Mouse (Mus musculus): ENCODE data around the gene Mier3. TPM values are rescaled to one million over a fixed set of nuclear protein-coding genes. Genes with fewer than 3 reads are reported as not detected.

Gene Mier3
- polyA plus RNA-seq, 2 experiments: 23.3 to 31.2 TPM

DNA sequence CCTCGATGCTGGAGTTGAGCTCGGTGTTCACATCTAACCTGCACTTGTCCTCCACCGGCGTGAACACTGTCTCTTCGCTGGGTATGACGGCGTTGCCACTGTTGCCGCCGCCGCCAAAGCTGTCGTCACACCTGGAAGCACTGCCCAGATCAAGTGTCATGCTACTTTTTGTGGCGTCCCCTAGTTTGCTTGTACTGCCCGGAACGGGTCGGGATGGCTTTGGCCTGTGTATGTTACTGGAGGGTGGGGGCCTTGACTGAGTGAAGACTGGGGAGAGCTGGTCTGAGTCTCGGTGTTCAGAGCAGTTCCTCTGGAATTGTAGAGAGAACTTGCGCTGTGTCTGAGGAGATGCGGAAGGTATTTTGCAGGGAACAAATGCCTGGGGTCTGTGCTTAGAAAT, 74.6 kb downstream of the Mier3 start:
- 97% methylated on average over 18 of the region's 18 CpGs for WGBS
- peaks cover 88% of the 10 kb centered on the region for H3K36me3 ChIP-seq (ENCODE audit: control insufficient read depth, insufficient read depth, low read length)
- DNase-seq (ENCODE audit: low spot score): no peak

DNA sequence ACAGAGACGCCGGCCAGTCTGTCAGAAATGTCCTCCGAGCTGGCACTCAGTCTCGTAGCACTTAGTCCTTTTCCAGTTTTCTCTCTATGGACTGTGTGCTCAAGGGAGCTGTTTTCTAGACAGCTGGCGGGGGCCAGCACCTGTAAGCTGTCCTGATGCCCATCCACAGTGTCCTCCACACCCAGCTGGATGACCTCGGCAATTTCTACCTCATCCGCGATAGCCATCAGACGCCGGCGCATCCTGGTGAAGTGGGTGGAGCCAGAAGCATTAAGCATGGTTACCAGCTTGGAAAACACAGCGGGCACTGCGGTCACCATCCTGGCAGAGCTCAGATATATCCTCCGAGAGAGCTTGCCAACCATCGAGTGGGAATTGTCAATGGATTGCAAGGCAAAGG, 75.2 kb downstream of the Mier3 start:
- no peaks in the 10 kb centered on the region for H3K9me3 ChIP-seq (ENCODE audit: control insufficient read depth, low read length)
- no peaks in the 10 kb centered on the region for H3K4me1 ChIP-seq (ENCODE audit: control insufficient read depth, insufficient read depth, low read length)
- WGBS: 97% methylated on average over 15 of the region's 15 CpGs
- no peak for TF ChIP-seq POLR2A (IDR thresholded peaks at IDR 0.05; ENCODE audit: borderline replicate concordance, extremely low read depth, insufficient read depth, insufficient read length)
- H3K4me3 ChIP-seq (replicated peaks; ENCODE audit: low read length): no peak overlapping the region
- no peak overlapping the region for H3K9ac ChIP-seq (ENCODE audit: low read depth, low read length, severe bottlenecking)
- no peak overlapping the region for H3K4me2 ChIP-seq (replicated peaks; ENCODE audit: low read depth, low read length, severe bottlenecking)
- DNase-seq (ENCODE audit: low spot score): no peak
- ATAC-seq (ENCODE audit: low FRiP score, low read depth): no peak
- no peaks in the 10 kb centered on the region for H3K27me3 ChIP-seq (ENCODE audit: control insufficient read depth, insufficient read depth, low read length)
- no peak overlapping the region for H3K27ac ChIP-seq (replicated peaks; ENCODE audit: low read depth, low read length)
- peaks cover 87% of the 10 kb centered on the region for H3K36me3 ChIP-seq (ENCODE audit: control insufficient read depth, insufficient read depth, low read length)

More for the DNA sequence above, 74.6 kb downstream of the Mier3 start:
- Histone ChIP-seq H3K9me3 (ENCODE audit: control insufficient read depth, low read length) (no peaks in the 10 kb centered on the region), H3K4me3 (replicated peaks; ENCODE audit: low read length) (no peak overlapping the region), H3K27me3 (ENCODE audit: control insufficient read depth, insufficient read depth, low read length) (no peaks in the 10 kb centered on the region), H3K9ac (ENCODE audit: low read depth, low read length, severe bottlenecking) (no peak overlapping the region), H3K27ac (replicated peaks; ENCODE audit: low read depth, low read length) (no peak overlapping the region), H3K4me2 (replicated peaks; ENCODE audit: low read depth, low read length, severe bottlenecking) (no peak overlapping the region), H3K4me1 (ENCODE audit: control insufficient read depth, insufficient read depth, low read length) (no peaks in the 10 kb centered on the region)
- no peak for TF ChIP-seq POLR2A (IDR thresholded peaks at IDR 0.05; ENCODE audit: borderline replicate concordance, extremely low read depth, insufficient read depth, insufficient read length)
- ATAC-seq (ENCODE audit: low FRiP score, low read depth): no peak

DNA sequence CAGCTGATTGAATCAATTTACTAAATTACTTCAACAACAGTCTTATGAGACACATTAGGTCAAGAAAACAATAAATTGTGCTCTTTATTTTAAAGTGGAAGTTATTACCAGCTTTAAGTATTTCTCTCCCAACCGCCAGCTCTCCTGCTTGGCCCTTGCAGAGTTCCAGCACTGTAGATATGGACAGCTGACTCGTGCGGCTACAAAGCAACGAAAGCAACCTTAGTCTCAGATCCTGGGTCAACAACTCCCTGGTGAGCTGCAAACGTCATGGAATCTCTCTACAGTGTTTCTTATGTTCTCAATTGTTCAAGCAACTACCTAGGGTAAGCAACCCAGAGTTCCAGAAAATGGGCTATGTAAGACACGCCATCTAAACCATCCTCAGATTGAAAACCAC, 76.2 kb downstream of the Mier3 start:
- Histone ChIP-seq H3K36me3 (ENCODE audit: control insufficient read depth, insufficient read depth, low read length) (peaks cover 92% of the 10 kb centered on the region), H3K27me3 (ENCODE audit: control insufficient read depth, insufficient read depth, low read length) (no peaks in the 10 kb centered on the region), H3K4me2 (replicated peaks; ENCODE audit: low read depth, low read length, severe bottlenecking) (no peak overlapping the region), H3K4me3 (replicated peaks; ENCODE audit: low read length) (no peak overlapping the region), H3K27ac (replicated peaks; ENCODE audit: low read depth, low read length) (no peak overlapping the region), H3K4me1 (ENCODE audit: control insufficient read depth, insufficient read depth, low read length) (no peaks in the 10 kb centered on the region), H3K9ac (ENCODE audit: low read depth, low read length, severe bottlenecking) (no peak overlapping the region), H3K9me3 (ENCODE audit: control insufficient read depth, low read length) (no peaks in the 10 kb centered on the region)
- ATAC-seq (ENCODE audit: low FRiP score, low read depth): no peak
- no peak for TF ChIP-seq POLR2A (IDR thresholded peaks at IDR 0.05; ENCODE audit: borderline replicate concordance, extremely low read depth, insufficient read depth, insufficient read length)
- DNase-seq (ENCODE audit: low spot score): no peak
- WGBS: 86% methylated on average over 6 of the region's 6 CpGs

DNA sequence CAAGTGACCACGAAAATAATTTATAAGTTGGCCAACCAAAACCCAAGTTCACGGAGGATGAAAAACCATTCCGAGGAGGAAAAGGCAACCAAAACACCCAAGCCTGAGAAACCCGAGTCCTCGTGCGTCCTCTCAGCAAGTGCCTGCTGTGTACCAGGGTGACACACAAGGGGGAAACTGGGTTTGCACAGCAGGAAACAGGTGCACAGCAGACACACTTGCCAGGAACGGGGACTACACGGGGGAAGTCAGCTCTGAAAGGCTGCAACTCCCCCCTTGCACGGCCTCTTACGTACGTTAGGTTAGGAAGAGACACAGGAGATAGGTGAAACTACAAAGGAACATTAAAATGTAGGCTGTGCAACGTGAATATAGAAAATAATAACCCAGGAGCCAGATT, 81.7 kb downstream of the Mier3 start:
- ATAC-seq (ENCODE audit: low FRiP score, low read depth) (no peak), DNase-seq (ENCODE audit: low spot score) (no peak)
- Histone ChIP-seq H3K27ac (replicated peaks; ENCODE audit: low read depth, low read length) (no peak overlapping the region), H3K4me3 (replicated peaks; ENCODE audit: low read length) (no peak overlapping the region), H3K27me3 (ENCODE audit: control insufficient read depth, insufficient read depth, low read length) (no peaks in the 10 kb centered on the region), H3K9ac (ENCODE audit: low read depth, low read length, severe bottlenecking) (no peak overlapping the region), H3K9me3 (ENCODE audit: control insufficient read depth, low read length) (no peaks in the 10 kb centered on the region), H3K4me1 (ENCODE audit: control insufficient read depth, insufficient read depth, low read length) (no peaks in the 10 kb centered on the region), H3K4me2 (replicated peaks; ENCODE audit: low read depth, low read length, severe bottlenecking) (no peak overlapping the region), H3K36me3 (ENCODE audit: control insufficient read depth, insufficient read depth, low read length) (peaks cover 83% of the 10 kb centered on the region)
- no peak for TF ChIP-seq POLR2A (IDR thresholded peaks at IDR 0.05; ENCODE audit: borderline replicate concordance, extremely low read depth, insufficient read depth, insufficient read length)
- 89% methylated on average over 12 of the region's 12 CpGs for WGBS

Other genes with a start within 250 kb of the Mier3 start
- 29.4 and 53.3 TPM in 2 replicates for gene Gpbp1, start 190.9 kb upstream of the Mier3 start, polyA plus RNA-seq (2012; rRNA removed)
- 84.2 and 97.0 TPM in 2 replicates for gene Gpbp1, start 190.9 kb upstream of the Mier3 start, polyA plus RNA-seq (2014; fragmentation: Nextera tagmentation; extraction: Ambion mirVana)
- not detected in 2 replicates for gene Gm49496, start 131.0 kb upstream of the Mier3 start, polyA plus RNA-seq (2012; rRNA removed)
- gene Gm49496, start 131.0 kb upstream of the Mier3 start, polyA plus RNA-seq (2014; fragmentation: Nextera tagmentation; extraction: Ambion mirVana): not detected in 2 replicates
- gene Gm10198, start 88.2 kb upstream of the Mier3 start, polyA plus RNA-seq (2012; rRNA removed): not detected in 2 replicates
- gene Gm10198, start 88.2 kb upstream of the Mier3 start, polyA plus RNA-seq (2014; fragmentation: Nextera tagmentation; extraction: Ambion mirVana): not detected in 2 replicates
- gene Map3k1, start 128.0 kb downstream of the Mier3 start, polyA plus RNA-seq (2012; rRNA removed): 11.4 and 12.5 TPM in 2 replicates
- 15.5 and 15.8 TPM in 2 replicates for gene Map3k1, start 128.0 kb downstream of the Mier3 start, polyA plus RNA-seq (2014; fragmentation: Nextera tagmentation; extraction: Ambion mirVana)

All from limb, embryonic 14.5 days (tissue).